Mouse (Mus musculus) R1 (cell line): ENCODE data around the gene Scgb2b26.
A peak's percentile ranks its signal among the peaks of the same experiment; 100 is the strongest.

Experiments
- DNase-seq: peaks from one replicate; pipeline ENCODE4 v3.0.0-alpha.2; 2018; ENCODE audit warnings: low read depth, low spot score

Scgb2b26 gene

DNA sequence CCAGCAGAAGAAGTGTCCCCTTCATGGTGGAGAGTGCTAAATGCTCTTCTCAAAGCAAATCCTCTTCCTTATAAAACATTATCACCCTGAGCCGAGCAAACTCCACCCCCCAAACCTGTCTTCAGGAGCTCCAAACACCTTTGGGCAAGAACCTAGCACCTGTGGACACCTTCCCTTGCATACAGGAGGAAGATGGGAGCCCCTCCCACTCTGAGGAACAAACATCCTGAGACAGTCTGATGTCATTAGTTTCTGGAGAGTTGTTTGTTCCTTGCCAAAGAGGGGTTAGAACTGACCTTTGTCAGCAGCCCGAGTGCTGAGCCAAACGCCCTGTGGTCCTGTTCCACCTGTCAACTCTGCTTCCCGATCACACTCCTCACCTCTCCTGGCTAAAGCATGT, at the start of gene Scgb2b26:
Gene Scgb2b26, minus strand, starts transcription at position 101 of the 400 bp plus-strand sequence.
- DNase-seq, result no peak

DNA sequence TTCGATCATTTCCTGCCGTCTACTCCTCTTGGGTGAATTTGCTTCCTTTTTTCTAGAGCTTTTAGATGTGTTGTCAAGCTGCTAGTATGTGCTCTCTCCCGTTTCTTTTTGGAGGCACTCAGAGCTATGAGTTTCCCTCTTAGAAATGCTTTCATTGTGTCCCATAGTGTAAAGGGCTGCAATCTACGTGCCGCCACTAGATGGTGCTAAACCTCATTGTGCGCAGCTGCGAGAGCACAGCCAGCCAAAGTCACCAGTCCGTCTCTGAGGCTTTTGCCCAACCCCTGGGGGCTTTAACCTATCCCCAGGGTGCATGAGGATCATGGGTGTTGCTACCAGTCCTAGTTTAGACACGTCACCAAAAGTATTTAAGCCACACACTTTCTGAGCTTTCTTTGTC, 37.4 kb upstream of the Scgb2b26 start:
- DNase-seq, result peak; percentile 58

- no peak for DNase-seq
These were observed 41.9 kb downstream of the Scgb2b26 start for GRCm38 (mm10) chr7:33902982-33903381.

GRCm38 (mm10) chr7:33900803-33901202, 44.0 kb downstream of the Scgb2b26 start:
- no peak for DNase-seq

DNA sequence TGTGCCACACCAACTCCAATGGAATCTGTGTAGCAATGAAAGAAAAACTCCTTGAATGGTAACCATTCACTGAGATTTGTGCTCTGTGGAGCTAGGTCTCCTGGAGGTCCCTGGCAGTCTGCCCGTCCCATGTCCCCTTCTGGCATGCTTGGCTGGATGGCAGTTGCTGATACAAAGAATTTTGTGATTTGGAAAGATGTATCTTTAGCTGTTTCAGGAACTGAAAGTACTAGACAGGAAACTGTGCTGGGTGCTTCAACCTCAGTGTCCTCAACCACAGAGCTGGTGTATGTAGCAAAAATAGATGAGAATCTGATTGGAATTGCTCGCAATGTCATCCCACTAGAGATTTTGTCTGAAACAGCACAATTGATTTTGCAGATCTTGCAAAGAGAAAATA, 44.8 kb downstream of the Scgb2b26 start:
- no peak for DNase-seq
